Mouse (Mus musculus) neural tube, embryonic 14.5 days (tissue): Measurements from ENCODE around the gene Olfr222. TPM values are rescaled to one million over a fixed set of nuclear protein-coding genes. Genes with fewer than 3 reads are reported as not detected.
"Not testable (repeated sequence)": the region's sequence is repeated elsewhere in the genome, so short reads cannot be mapped to it uniquely, and the experiment has no call there.

Experiments used
- ATAC-seq: fragments of 200-750 bp; cut with Nextera tagmentation; 2 replicates; pipeline ENCODE4 v1.8.0; 2017; ENCODE audit warnings: low read depth, mild to moderate bottlenecking, moderate TSS enrichment, moderate library complexity
- H3K27ac ChIP-seq: fragments of 300-500 bp; sonication (generic); 2 replicates; pipeline ENCODE4 v1.5.1; 2014; ENCODE audit warnings: low read depth, mild to moderate bottlenecking, control low read depth, low read length, moderate library complexity, mixed read lengths
- H3K27me3 ChIP-seq: fragments of 300-500 bp; sonication (generic); 2 replicates; pipeline ENCODE4 v1.6.1; 2014; ENCODE audit warnings: low read length; ENCODE audit not compliant: control insufficient read depth, insufficient read depth
- H3K36me3 ChIP-seq: fragments of 300-500 bp; sonication (generic); 2 replicates; pipeline ENCODE4 v1.6.1; 2014; ENCODE audit warnings: low read length, mixed read lengths; ENCODE audit not compliant: control insufficient read depth, insufficient read depth
- H3K4me1 ChIP-seq: fragments of 300-500 bp; sonication (generic); 2 replicates; pipeline ENCODE4 v1.6.1; 2014; ENCODE audit warnings: low read length; ENCODE audit not compliant: control insufficient read depth, insufficient read depth
- H3K4me2 ChIP-seq: fragments of 300-500 bp; sonication (generic); 2 replicates; pipeline ENCODE4 v1.6.1; 2014; ENCODE audit warnings: mild to moderate bottlenecking, low read depth, low read length, control low read depth
- H3K4me3 ChIP-seq: fragments of 300-500 bp; sonication (generic); 2 replicates; pipeline ENCODE4 v1.5.1; 2014; ENCODE audit warnings: low read depth, low read length, control low read depth, mixed read lengths
- H3K9ac ChIP-seq: fragments of 300-500 bp; sonication (generic); replicated peaks from 2 replicates; pipeline ENCODE4 v1.6.1; 2014; ENCODE audit warnings: low read depth, mild to moderate bottlenecking, control low read depth, low read length, mixed read lengths
- H3K9me3 ChIP-seq: fragments of 300-500 bp; sonication (generic); 2 replicates; pipeline ENCODE4 v1.6.1; 2016; ENCODE audit warnings: low read length; ENCODE audit not compliant: control insufficient read depth
- WGBS: fragments of 180-500 bp; shearing (Covaris S2); extraction: QIAGEN DNeasy Blood & Tissue Kit; methylation state at CpG from one replicate; pipeline ENCODE4 v1.1.7; 2014; 5-methylcytosine and 5-hydroxymethylcytosine counted together
- polyA plus RNA-seq: library from polyadenylated mRNA; unstranded; fragments of >200 nt; fragmentation: Nextera tagmentation; extraction: Ambion mirVana; gene quantifications from 2 replicates; pipeline ENCODE4 v1.2.1, GENCODE M21; 2014

Olfr222 gene
- polyA plus RNA-seq, result 0.12 TPM in 1 of 2 replicates, not detected in the other

- H3K9me3 ChIP-seq, H3K9ac ChIP-seq, H3K27ac ChIP-seq, ATAC-seq, H3K4me1 ChIP-seq, H3K4me3 ChIP-seq, H3K4me2 ChIP-seq, H3K36me3 ChIP-seq, H3K27me3 ChIP-seq: not testable (repeated sequence)
Measured at GRCm38 (mm10) chr11:59576135-59576534, at the start of gene Olfr222. Gene Olfr222 (minus strand): TSS chr11:59576235.

DNA sequence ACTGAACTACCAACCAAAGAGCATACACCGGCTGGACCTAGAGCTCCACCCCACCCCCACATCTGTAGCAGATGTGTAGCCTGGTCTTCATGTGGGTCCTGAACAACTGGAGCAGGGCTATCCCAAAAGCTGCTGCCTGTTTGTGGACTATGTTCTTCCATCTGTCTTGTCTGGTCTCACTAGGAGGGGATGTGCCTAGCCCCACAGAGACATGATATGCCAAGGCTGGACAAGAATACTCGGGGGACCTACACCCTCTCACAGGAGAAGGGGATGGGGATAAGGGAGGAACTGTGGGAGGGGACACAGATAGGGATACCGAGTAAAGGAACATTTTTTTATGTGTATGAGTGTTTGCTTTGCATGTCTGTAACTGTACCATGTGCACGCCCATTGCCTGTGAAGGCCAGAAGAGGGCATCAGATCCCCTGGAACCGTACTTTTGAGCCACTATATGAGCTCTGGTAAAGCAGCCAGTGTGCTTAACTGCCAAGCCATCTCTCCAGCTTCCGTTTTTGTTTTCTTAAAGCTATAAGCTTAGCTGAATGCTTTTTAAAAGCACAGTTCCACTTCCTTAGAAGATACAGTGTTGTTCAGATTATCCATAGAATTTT lies 48.1 kb upstream of the Olfr222 start:
- Histone ChIP-seq H3K9me3 (no peaks in the 10 kb centered on the region), H3K9ac (no peak overlapping the region), H3K36me3 (no peaks in the 10 kb centered on the region), H3K27me3 (no peaks in the 10 kb centered on the region), H3K4me2 (no peak overlapping the region), H3K4me1 (no peaks in the 10 kb centered on the region), H3K4me3 (no peak overlapping the region), H3K27ac (no peak overlapping the region)
- 48% methylated on average over 6 of the region's 6 CpGs for WGBS
- ATAC-seq, result no peak

GRCm38 (mm10) chr11:59622214-59622613 lies 46.2 kb upstream of the Olfr222 start:
- no peak for ATAC-seq
- 72% methylated on average over 3 of the region's 3 CpGs for WGBS
- H3K9me3 ChIP-seq, result no peaks in the 10 kb centered on the region

GRCm38 (mm10) chr11:59616986-59617385 lies 41.0 kb upstream of the Olfr222 start:
- not testable (repeated sequence) for H3K27ac ChIP-seq, H3K4me1 ChIP-seq, H3K27me3 ChIP-seq, H3K36me3 ChIP-seq, H3K4me2 ChIP-seq, H3K4me3 ChIP-seq, H3K9me3 ChIP-seq, ATAC-seq, H3K9ac ChIP-seq
- 97% methylated on average over 2 of the region's 2 CpGs for whole genome bisulfite sequencing

More at GRCm38 (mm10) chr11:59622214-59622613, 46.2 kb upstream of the Olfr222 start:
- Histone ChIP-seq H3K27ac (no peak overlapping the region), H3K36me3 (no peaks in the 10 kb centered on the region), H3K4me1 (no peaks in the 10 kb centered on the region), H3K9ac (no peak overlapping the region), H3K4me2 (no peak overlapping the region), H3K27me3 (no peaks in the 10 kb centered on the region), H3K4me3 (no peak overlapping the region)

- 58% methylated on average over 4 of the region's 4 CpGs for WGBS
- H3K27ac ChIP-seq, result no peak overlapping the region
- no peaks in the 10 kb centered on the region for H3K4me1 ChIP-seq
- ATAC-seq, result no peak
- no peaks in the 10 kb centered on the region for H3K9me3 ChIP-seq
- no peak overlapping the region for H3K4me2 ChIP-seq
- H3K4me3 ChIP-seq, result no peak overlapping the region
- H3K27me3 ChIP-seq, result no peaks in the 10 kb centered on the region
- no peaks in the 10 kb centered on the region for H3K36me3 ChIP-seq
- no peak overlapping the region for H3K9ac ChIP-seq
Measured at GRCm38 (mm10) chr11:59614120-59614519, 38.1 kb upstream of the Olfr222 start.

DNA sequence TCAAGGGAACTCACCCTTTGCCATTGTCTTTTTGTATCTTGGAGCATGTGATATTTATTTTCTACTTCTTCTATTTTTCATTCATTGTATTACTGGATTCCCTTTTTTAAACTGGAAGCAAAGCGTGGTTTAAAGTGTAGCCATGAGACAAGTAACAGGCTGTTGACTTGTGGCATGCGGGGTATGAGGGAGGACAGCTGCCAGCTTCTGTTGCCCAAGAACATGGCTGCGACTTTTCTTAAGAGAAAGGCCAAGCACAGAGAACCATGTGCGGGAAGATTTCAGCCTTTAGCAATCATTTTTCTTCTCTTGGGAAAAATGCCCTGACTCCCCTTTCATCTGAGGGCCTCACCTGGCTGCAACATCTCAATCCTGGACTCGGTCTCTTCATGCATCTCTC lies 35.6 kb upstream of the Olfr222 start:
- Histone ChIP-seq H3K36me3 (no peaks in the 10 kb centered on the region), H3K9me3 (no peaks in the 10 kb centered on the region), H3K9ac (no peak overlapping the region), H3K4me2 (no peak overlapping the region), H3K27me3 (no peaks in the 10 kb centered on the region), H3K4me1 (no peaks in the 10 kb centered on the region), H3K4me3 (no peak overlapping the region), H3K27ac (no peak overlapping the region)
- ATAC-seq, result no peak
- WGBS, result 90% methylated on average over 5 of the region's 5 CpGs

DNA sequence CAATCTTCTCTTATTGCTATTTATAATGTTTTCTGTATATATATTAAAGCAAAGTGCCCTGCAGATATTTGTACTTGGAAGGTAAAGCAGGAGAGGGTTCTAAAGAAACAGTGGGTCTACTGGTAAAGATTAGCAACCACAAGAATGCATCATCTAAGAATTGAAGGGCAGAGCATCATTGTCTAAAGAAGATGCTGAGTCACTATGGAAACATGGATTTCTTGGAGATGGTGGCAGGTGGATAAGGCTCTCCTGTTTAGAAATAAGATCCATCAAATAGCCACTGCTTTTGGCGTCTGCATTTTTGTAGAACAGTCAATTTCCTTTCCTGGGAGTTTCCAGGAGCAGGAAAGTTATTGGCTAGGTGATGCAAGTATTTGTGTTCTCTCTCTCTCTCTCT lies 26.3 kb upstream of the Olfr222 start:
- H3K36me3 ChIP-seq, result no peaks in the 10 kb centered on the region
- 71% methylated on average over 1 of the region's 1 CpGs for WGBS
- no peak overlapping the region for H3K27ac ChIP-seq
- H3K9ac ChIP-seq, result no peak overlapping the region
- H3K4me3 ChIP-seq, result no peak overlapping the region
- H3K4me1 ChIP-seq, result no peaks in the 10 kb centered on the region
- ATAC-seq, result no peak
- no peak overlapping the region for H3K4me2 ChIP-seq
- H3K27me3 ChIP-seq, result no peaks in the 10 kb centered on the region
- no peaks in the 10 kb centered on the region for H3K9me3 ChIP-seq

- Histone ChIP-seq H3K36me3 (no peaks in the 10 kb centered on the region), H3K4me2 (no peak overlapping the region), H3K27ac (no peak overlapping the region), H3K9me3 (no peaks in the 10 kb centered on the region), H3K27me3 (no peaks in the 10 kb centered on the region), H3K4me3 (no peak overlapping the region), H3K9ac (no peak overlapping the region), H3K4me1 (no peaks in the 10 kb centered on the region)
- 91% methylated on average over 3 of the region's 3 CpGs for WGBS
- ATAC-seq, result no peak
Measured at GRCm38 (mm10) chr11:59600872-59601271, 24.8 kb upstream of the Olfr222 start.

GRCm38 (mm10) chr11:59599211-59599610 lies 23.2 kb upstream of the Olfr222 start:
- no peak overlapping the region for H3K4me3 ChIP-seq
- ATAC-seq, result no peak
- H3K9ac ChIP-seq, result no peak overlapping the region
- H3K36me3 ChIP-seq, result no peaks in the 10 kb centered on the region
- no peak overlapping the region for H3K4me2 ChIP-seq
- WGBS, result 76% methylated on average over 7 of the region's 7 CpGs
- no peak overlapping the region for H3K27ac ChIP-seq
- no peaks in the 10 kb centered on the region for H3K27me3 ChIP-seq
- H3K9me3 ChIP-seq, result no peaks in the 10 kb centered on the region
- no peaks in the 10 kb centered on the region for H3K4me1 ChIP-seq
